Mouse (Mus musculus) heart, adult 2 months (tissue): Measurements from ENCODE around the gene Zfp13. TPM values are rescaled to one million over a fixed set of nuclear protein-coding genes. Genes with fewer than 3 reads are reported as not detected.

ENCODE experiments used
- DNase-seq, 2 experiments: peaks; one replicate each; pipeline ENCODE4 v3.0.0; 2021
- H3K27ac ChIP-seq: fragments of 200-600 bp; 2 replicates; pipeline ENCODE4 v1.8.1; 2022
- H3K27me3 ChIP-seq: fragments of 200-500 bp; 2 replicates; pipeline ENCODE4 v1.6.1; 2012; ENCODE audit warnings: mild to moderate bottlenecking, low read length, inconsistent platforms, mixed read lengths; ENCODE audit not compliant: control insufficient read depth, insufficient read depth
- H3K36me3 ChIP-seq: fragments of 200-500 bp; 2 replicates; pipeline ENCODE4 v1.6.1; 2012; ENCODE audit warnings: low read length, inconsistent platforms; ENCODE audit not compliant: control insufficient read depth, insufficient read depth
- H3K4me1 ChIP-seq: fragments of 200-500 bp; 2 replicates; pipeline ENCODE4 v1.6.1; 2011; ENCODE audit warnings: low read length; ENCODE audit not compliant: control insufficient read depth, insufficient read depth
- H3K4me3 ChIP-seq: fragments of 200-600 bp; 2 replicates; pipeline ENCODE4 v1.8.1; 2022
- H3K79me2 ChIP-seq: fragments of 200-500 bp; replicated peaks from 2 replicates; pipeline ENCODE4 v1.6.1; 2012; ENCODE audit warnings: mild to moderate bottlenecking, inconsistent platforms, low read length, moderate library complexity, mixed read lengths; ENCODE audit not compliant: control insufficient read depth, insufficient read depth
- H3K9ac ChIP-seq: fragments of 200-500 bp; 2 replicates; pipeline ENCODE4 v1.6.1; 2012; ENCODE audit warnings: low read depth, mild to moderate bottlenecking, control low read depth, inconsistent platforms, low read length, mixed read lengths
- CTCF ChIP-seq: fragments of 200-600 bp; IDR thresholded peaks from 2 replicates; pipeline ENCODE4 v1.8.1; 2022; ENCODE audit warnings: antibody characterized with exemption, mild to moderate bottlenecking, moderate library complexity
- EP300 ChIP-seq: fragments of 200-500 bp; IDR thresholded peaks from 2 replicates; pipeline ENCODE4 v1.6.1; 2011; ENCODE audit warnings: low read depth, low read length, control low read depth; ENCODE audit not compliant: insufficient read depth
- POLR2A ChIP-seq: fragments of 200-500 bp; IDR thresholded peaks from 2 replicates; pipeline ENCODE4 v1.6.1; 2011; ENCODE audit warnings: mild to moderate bottlenecking, low read depth, low read length, control low read depth; ENCODE audit not compliant: insufficient read depth
- WGBS: fragments of 180-500 bp; shearing (Covaris S2); methylation state at CpG from one replicate; pipeline ENCODE4 v1.1.7; 2018; 5-methylcytosine and 5-hydroxymethylcytosine counted together
- intact Hi-C: fragments of 180-260 bp; cut with DNase I; formaldehyde crosslinking; loops from one replicate; pipeline ENCODE4 v1.15.1; 2025
- polyA plus RNA-seq: library from polyadenylated mRNA; depleted of rRNA; stranded (reverse); fragments of >200 nt; gene quantifications from 2 replicates; pipeline ENCODE4 v1.2.3, GENCODE M21; 2012
- total RNA-seq, 2 experiments: library from RNA; stranded (reverse); gene quantifications; 2 replicates each; pipeline ENCODE4 v1.2.3; 2021

Zfp13 gene
- total and polyA plus RNA-seq, 3 experiments, result 2.2 to 3.6 (median 2.8) TPM

- H3K9ac ChIP-seq, result no peak overlapping the region
- no peaks in the 10 kb centered on the region for H3K79me2 ChIP-seq
- WGBS, result 37% methylated on average over 5 of the region's 5 CpGs
Measured at GRCm38 (mm10) chr17:23568370-23568769, 30.9 kb downstream of the Zfp13 start.

GRCm38 (mm10) chr17:23566787-23567186 lies 32.5 kb downstream of the Zfp13 start:
- H3K4me1 ChIP-seq, result peaks cover 4% of the 10 kb centered on the region
- no peaks in the 10 kb centered on the region for H3K27me3 ChIP-seq
- no peaks in the 10 kb centered on the region for H3K79me2 ChIP-seq
- no peak overlapping the region for H3K4me3 ChIP-seq
- H3K36me3 ChIP-seq, result no peaks in the 10 kb centered on the region
- DNase-seq, result no peak
- intact Hi-C loops, result loop anchor here (10.0 kb wide), 1 partner anchor 372 kb away; the partner anchor contains the start of gene Zfp40
- TF ChIP-seq EP300, result no peak
- peak; percentile 48 for TF ChIP-seq CTCF
- H3K27ac ChIP-seq, result no peak overlapping the region
- no peak overlapping the region for H3K9ac ChIP-seq
- WGBS, result 44% methylated on average over 5 of the region's 5 CpGs

More at GRCm38 (mm10) chr17:23568370-23568769, 30.9 kb downstream of the Zfp13 start:
- Histone ChIP-seq H3K4me1 (peaks cover 3% of the 10 kb centered on the region; the same call in 1 of the 2 replicates), H3K27me3 (no peaks in the 10 kb centered on the region), H3K4me3 (no peak overlapping the region), H3K36me3 (no peaks in the 10 kb centered on the region), H3K27ac (no peak overlapping the region)
- TF ChIP-seq POLR2A (no peak), CTCF (no peak), EP300 (no peak)
- intact Hi-C loops, result loop anchor here (10.0 kb wide), 1 partner anchor 374 kb away; the partner anchor contains the start of gene Zfp40
- DNase-seq, result no peak

GRCm38 (mm10) chr17:23564368-23564715 lies 34.9 kb downstream of the Zfp13 start:
- TF ChIP-seq POLR2A (no peak), EP300 (no peak), CTCF (no peak)
- Histone ChIP-seq H3K27me3 (no peaks in the 10 kb centered on the region), H3K27ac (peak overlapping the region; percentile 97), H3K4me3 (peak overlapping the region; percentile 86), H3K36me3 (no peaks in the 10 kb centered on the region), H3K9ac (peak overlapping the region; percentile 72), H3K4me1 (peaks cover 4% of the 10 kb centered on the region), H3K79me2 (no peaks in the 10 kb centered on the region)
- DNase-seq, result no peak
- intact Hi-C loops, result loop anchor here (1.0 to 10.0 kb wide), 2 partner anchors 35 to 370 kb away; partner anchors contain the start of genes Zfp13 and Zfp40
- under 1% methylated on average over 8 of the region's 8 CpGs for WGBS

GRCm38 (mm10) chr17:23563595-23564367 lies 35.5 kb downstream of the Zfp13 start, which contains the start of gene Zfp213:
Gene Zfp213, minus strand, starts transcription at chr17:23564238.
- H3K9ac ChIP-seq, result peak within 1 kb of the TSS; percentile 98
- WGBS, result 1% methylated on average over 59 of the region's 59 CpGs
- no peak for TF ChIP-seq CTCF
- peak; percentile 86 for TF ChIP-seq POLR2A
- no peak for TF ChIP-seq EP300
- peak within 1 kb of the TSS; percentile 86 for H3K4me3 ChIP-seq
- no peaks in the 10 kb centered on the region for H3K36me3 ChIP-seq
- intact Hi-C loops, result loop anchor here (1.0 to 10.0 kb wide), 2 partner anchors 36 to 369 kb away; partner anchors contain the start of genes Zfp13 and Zfp40
- peak; percentile 98 for DNase-seq
- H3K4me1 ChIP-seq, result peaks cover 4% of the 10 kb centered on the region
- no peaks in the 10 kb centered on the region for H3K27me3 ChIP-seq
- peak within 1 kb of the TSS; percentile 97 for H3K27ac ChIP-seq
- H3K79me2 ChIP-seq, result no peaks in the 10 kb centered on the region

- WGBS, result 60% methylated on average over 11 of the region's 11 CpGs
- no peak overlapping the region for H3K9ac ChIP-seq
- peaks cover 4% of the 10 kb centered on the region for H3K4me1 ChIP-seq
- TF ChIP-seq EP300 (no peak), CTCF (peak; percentile 58), POLR2A (no peak)
- no peak overlapping the region for H3K27ac ChIP-seq
- H3K4me3 ChIP-seq, result no peak overlapping the region
- no peaks in the 10 kb centered on the region for H3K36me3 ChIP-seq
- no peaks in the 10 kb centered on the region for H3K27me3 ChIP-seq
- no peaks in the 10 kb centered on the region for H3K79me2 ChIP-seq
- peak in 1 of 2 experiments; percentile 50 for DNase-seq
- intact Hi-C loops, result loop anchor here (10.0 kb wide), 1 partner anchor 365 kb away; the partner anchor contains the start of gene Zfp40
Measured at GRCm38 (mm10) chr17:23559767-23560166, 39.5 kb downstream of the Zfp13 start.
